8 mouse cellular contexts compared by ENCODE assay signal in genomic region chr19:59345658-59346283, GRCm38 (mm10). TPM values are rescaled to one million over a fixed set of nuclear protein-coding genes. Genes with fewer than 3 reads are reported as not detected.
A peak's percentile ranks its signal among the peaks of the same experiment; 100 is the strongest.
DNase-seq lines count a peak whose midpoint lies in the region; ATAC-seq and TF ChIP-seq lines count a peak whose summit lies in the region.

TSS of gene Pdzd8 (minus strand) at chr19:59345780.

- DNase-seq in ES-E14 (ENCODE audit: low read depth, low spot score) = peak; percentile 68
- DNase-seq in cerebellum, adult 18-20 months = peak; percentile 85 to 96
- DNase-seq in heart, postnatal 36 days = peak; percentile 90 to 94
- DNase-seq in layer of hippocampus, adult 2 months (ENCODE audit: low spot score in 2 of 2) = peak; percentile 84 to 88
- peak; percentile 88 for DNase-seq in lung, adult 2 months
- DNase-seq in testis, postnatal 10 days (ENCODE audit: low spot score) = peak; percentile 92

- H3K4me3 ChIP-seq in ES-E14 (ENCODE audit: insufficient read depth in 1 of 2, low read depth in 1 of 2, low read length in 2 of 2, poor library complexity in 1 of 2, severe bottlenecking in 1 of 2) = peak within 1 kb of the TSS; percentile 80 to 94
- H3K4me3 ChIP-seq in forebrain, embryonic 16.5 days (replicated peaks; ENCODE audit: low read length) = peak within 1 kb of the TSS; percentile 96
- H3K4me3 ChIP-seq in layer of hippocampus, adult 2 months = peak within 1 kb of the TSS; percentile 90
- peak within 1 kb of the TSS; percentile 91 for H3K4me3 ChIP-seq in lung, adult 2 months (replicated peaks; ENCODE audit: extremely low read depth, low read depth, low read length)
- peak within 1 kb of the TSS; percentile 91 for H3K4me3 ChIP-seq in neural tube, embryonic 15.5 days (replicated peaks)

- intact Hi-C loops in heart, postnatal 36 days (cut with DNase I) = loop anchor here (10.0 kb wide), 2 partner anchors 401 to 1239 kb away; partner anchors contain the start of genes Cacul1, Eno4 and Hspa12a

- no peaks in the 10 kb centered on the region for H3K9me3 ChIP-seq in ES-E14 (ENCODE audit: control insufficient read depth, insufficient read depth, low read depth, low read length)
- H3K9me3 ChIP-seq in forebrain, embryonic 16.5 days (ENCODE audit: control insufficient read depth, low read length) = no peaks in the 10 kb centered on the region
- no peaks in the 10 kb centered on the region for H3K9me3 ChIP-seq in neural tube, embryonic 15.5 days (replicated peaks)

- in situ Hi-C loops in ES-E14 (cut with MboI; ENCODE audit: low sequenced_read_pairs in 2 of 2, unreplicated experiment in 2 of 2) = no loop called here

- peak; percentile 29; the same call in 1 of the 2 replicates for TF ChIP-seq POLR2A in lung, adult 2 months (IDR thresholded peaks at IDR 0.05; ENCODE audit: borderline replicate concordance, extremely low read depth, low read depth, low read length)

- peak within 1 kb of the TSS; percentile 99 for H3K4me2 ChIP-seq in forebrain, embryonic 16.5 days (ENCODE audit: low read length)
- peak within 1 kb of the TSS; percentile 99 for H3K4me2 ChIP-seq in neural tube, embryonic 15.5 days

- ATAC-seq in forebrain, embryonic 16.5 days = peak; percentile 96
- peak; percentile 96 for ATAC-seq in neural tube, embryonic 15.5 days (ENCODE audit: low FRiP score)

- H3K27me3 ChIP-seq in forebrain, embryonic 16.5 days (replicated peaks; ENCODE audit: control insufficient read depth, insufficient read depth, low read length) = no peaks in the 10 kb centered on the region
- 0 out of 2 replicates have a peak, but pooled peaks cover 2% of the 10 kb centered on the region for H3K27me3 ChIP-seq in neural tube, embryonic 15.5 days (replicated peaks)

- H3K9ac ChIP-seq in ES-E14 (ENCODE audit: insufficient read depth, low read depth, low read length, poor library complexity, severe bottlenecking) = peak within 1 kb of the TSS; percentile 95
- H3K9ac ChIP-seq in forebrain, embryonic 16.5 days (replicated peaks; ENCODE audit: low read depth, low read length) = peak within 1 kb of the TSS; percentile 93
- peak within 1 kb of the TSS; percentile 93 for H3K9ac ChIP-seq in neural tube, embryonic 15.5 days (replicated peaks)

- H3K4me1 ChIP-seq in ES-E14 (ENCODE audit: control insufficient read depth in 2 of 2, insufficient read depth in 2 of 2, low read length in 2 of 2, poor library complexity in 1 of 2) = peaks cover 2 to 4% of the 10 kb centered on the region in 2 experiments; a peak in 2 of 4 replicates
- H3K4me1 ChIP-seq in forebrain, embryonic 16.5 days (replicated peaks; ENCODE audit: control insufficient read depth, insufficient read depth, low read length) = peaks cover 27% of the 10 kb centered on the region
- H3K4me1 ChIP-seq in lung, adult 2 months (ENCODE audit: control insufficient read depth, insufficient read depth, low read length) = no peaks in the 10 kb centered on the region; the same call in 1 of the 2 replicates
- peaks cover 43% of the 10 kb centered on the region for H3K4me1 ChIP-seq in neural tube, embryonic 15.5 days

- no peaks in the 10 kb centered on the region for H3K36me3 ChIP-seq in ES-E14 (ENCODE audit: control insufficient read depth, insufficient read depth, low read length, poor library complexity, severe bottlenecking)
- no peaks in the 10 kb centered on the region for H3K36me3 ChIP-seq in forebrain, embryonic 16.5 days (ENCODE audit: control insufficient read depth, insufficient read depth)
- H3K36me3 ChIP-seq in neural tube, embryonic 15.5 days = no peaks in the 10 kb centered on the region

- 0 out of 2 replicates have a peak, but pooled peaks have one; percentile 10 for TF ChIP-seq CTCF in layer of hippocampus, adult 2 months (conservative IDR thresholded peaks at IDR 0.05)
- TF ChIP-seq CTCF in lung, adult 2 months (IDR thresholded peaks at IDR 0.05; ENCODE audit: insufficient read depth, low read length) = no peak

- no peak within 1 kb of the TSS for H3K27ac ChIP-seq in ES-E14 (ENCODE audit: insufficient read depth, low read depth, low read length, poor library complexity, severe bottlenecking)
- peak within 1 kb of the TSS; percentile 90 for H3K27ac ChIP-seq in forebrain, embryonic 16.5 days (ENCODE audit: low read length)
- peak within 1 kb of the TSS; percentile 96 for H3K27ac ChIP-seq in layer of hippocampus, adult 2 months
- peak within 1 kb of the TSS; percentile 96 for H3K27ac ChIP-seq in neural tube, embryonic 15.5 days (replicated peaks)

- under 1% methylated on average over 76 of the region's 91 CpGs for WGBS in forebrain, embryonic 16.5 days
- WGBS in lung, adult 2 months = 1% methylated on average over 85 of the region's 91 CpGs
- under 1% methylated on average over 89 of the region's 91 CpGs for WGBS in neural tube, embryonic 15.5 days

TF ChIP-seq in ES-E14, 5 proteins besides CTCF, POLR2A, EP300 and RAD21:
- TF ChIP-seq ZC3H11A (IDR thresholded peaks at IDR 0.05; ENCODE audit: borderline replicate concordance, low read depth, low read length) (no peak), ZNF384 (IDR thresholded peaks at IDR 0.05; ENCODE audit: low read depth, low read length) (no peak), MAFK (IDR thresholded peaks at IDR 0.05; ENCODE audit: insufficient read depth, low read depth, low read length) (no peak), CHD2 (IDR thresholded peaks at IDR 0.05; ENCODE audit: low read depth, low read length) (no peak), HCFC1 (IDR thresholded peaks at IDR 0.05; ENCODE audit: borderline replicate concordance, insufficient read depth, low read length) (no peak)
TF ChIP-seq in ES-E14: peak in this region for 0.

RNA-seq across cellular contexts. Expression of gene Pdzd8, which starts in this region (rescaled TPM):
- 50.6 and 54.0 TPM in 2 replicates for total RNA-seq in ES-E14 (2012; rRNA removed)
- polyA plus RNA-seq in forebrain, embryonic 16.5 days (2015; fragmentation: Nextera tagmentation; extraction: Ambion mirVana) = 8.0 and 8.4 TPM in 2 replicates
- total RNA-seq in heart, postnatal 36 days (2021) = 10 to 100 TPM; 24.7 to 27.2 TPM
- total RNA-seq in layer of hippocampus, adult 2 months (2021) = 10 to 100 TPM; 48.7 to 49.7 TPM
- polyA plus RNA-seq in lung, adult 2 months (2012; rRNA removed) = 10.0 and 12.3 TPM in 2 replicates
- 10.0 and 10.4 TPM in 2 replicates for polyA plus RNA-seq in neural tube, embryonic 15.5 days (2015; fragmentation: Nextera tagmentation; extraction: Ambion mirVana)
